Mouse (Mus musculus) mammary gland, adult 2 months (tissue): ENCODE results near the gene Oxct1. TPM values are rescaled to one million over a fixed set of nuclear protein-coding genes. Genes with fewer than 3 reads are reported as not detected.

ENCODE experiments used
- polyA plus RNA-seq: library from polyadenylated mRNA; depleted of rRNA; stranded (reverse); fragments of >200 nt; gene quantifications from 2 replicates; pipeline ENCODE4 v1.2.3, GENCODE M21; 2012; ENCODE audit warnings: low replicate concordance; rRNA removed

Gene Oxct1
- polyA plus RNA-seq = 44.7 and 57.1 TPM in 2 replicates

GRCm38 (mm10) chr15:4026231-4026773 is at the start of gene Oxct1:
Oxct1 (plus strand) TSS chr15:4026383.

GRCm38 (mm10) chr15:3979061-3979848 is 46.9 kb upstream of the Oxct1 start, which contains the start of gene Fbxo4:
Fbxo4 (minus strand) TSS chr15:3979573.

DNA sequence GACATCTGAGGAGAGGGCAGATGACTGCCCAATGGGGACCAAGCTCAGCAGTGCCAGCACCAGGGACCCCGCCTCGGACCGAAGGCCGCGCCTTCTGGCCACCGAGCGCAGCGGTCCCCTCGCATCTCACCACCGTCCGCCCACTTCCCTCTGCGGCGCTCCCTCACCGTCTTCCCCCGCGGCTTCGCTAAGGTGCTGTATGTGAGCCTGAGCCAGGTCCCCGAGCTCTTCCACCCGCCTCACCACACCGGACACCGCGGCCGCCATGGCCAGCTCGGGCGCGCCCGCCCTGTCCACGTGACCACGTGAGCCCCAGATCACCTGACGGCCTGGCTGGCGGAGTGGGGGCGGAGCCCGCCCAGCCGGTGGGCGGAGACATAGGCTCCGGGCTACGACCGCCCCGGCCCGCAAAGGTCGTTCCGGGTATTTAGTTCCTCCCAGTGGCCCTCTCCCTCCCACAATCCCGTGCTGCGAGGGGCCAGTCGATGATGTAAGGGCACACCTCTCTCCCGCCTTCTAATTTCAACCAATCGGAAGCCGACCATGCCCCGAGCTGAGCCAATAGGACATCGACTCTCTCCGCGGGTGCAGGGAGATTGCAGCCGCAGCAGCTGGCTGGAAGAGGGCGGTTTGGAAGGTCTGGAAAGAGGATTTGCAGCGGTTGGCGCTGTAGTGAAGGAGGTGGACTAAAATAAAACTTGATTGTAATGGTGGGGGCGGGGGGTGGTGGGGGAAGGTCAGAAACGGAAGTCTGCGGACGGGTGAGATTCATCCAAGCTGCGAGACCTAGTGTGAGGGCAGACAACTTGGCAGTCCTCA is 30.5 kb upstream of the Oxct1 start, which contains the start of gene AW549877:
TSS of gene AW549877 (minus strand) at position 297 of the 819 bp plus-strand sequence.

Other genes starting within 250 kb of the Oxct1 start
- gene Fbxo4, start 46.8 kb upstream of the Oxct1 start, polyA plus RNA-seq = 12.8 and 15.6 TPM in 2 replicates
- 7.9 and 32.0 TPM in 2 replicates for gene AW549877, start 30.6 kb upstream of the Oxct1 start, polyA plus RNA-seq